Mouse (Mus musculus) limb, embryonic 11.5 days (tissue): ENCODE data around the gene Creb3l4. TPM values are rescaled to one million over a fixed set of nuclear protein-coding genes. Genes with fewer than 3 reads are reported as not detected.

ENCODE experiments used
- ATAC-seq: fragments of 200-750 bp; cut with Nextera tagmentation; 2 replicates; pipeline ENCODE4 v1.8.0; 2017; ENCODE audit warnings: low read depth; ENCODE audit not compliant: insufficient number of reproducible peaks, low FRiP score, low TSS enrichment
- DNase-seq: peaks from one replicate; pipeline ENCODE4 v3.0.0-alpha.2; 2015; ENCODE audit warnings: low spot score
- H3K27ac ChIP-seq: fragments of 300-500 bp; sonication (generic); replicated peaks from 2 replicates; pipeline ENCODE4 v1.5.1; 2014; ENCODE audit warnings: low read depth, mild to moderate bottlenecking, low read length
- H3K27me3 ChIP-seq: fragments of 300-500 bp; sonication (generic); 2 replicates; pipeline ENCODE4 v1.6.1; 2014; ENCODE audit warnings: mild to moderate bottlenecking, low read length, mixed read lengths; ENCODE audit not compliant: control insufficient read depth, insufficient read depth
- H3K36me3 ChIP-seq: fragments of 300-500 bp; sonication (generic); 2 replicates; pipeline ENCODE4 v1.6.1; 2014; ENCODE audit warnings: mild to moderate bottlenecking, low read length, moderate library complexity, mixed read lengths; ENCODE audit not compliant: control insufficient read depth, insufficient read depth
- H3K4me1 ChIP-seq: fragments of 300-500 bp; sonication (generic); 2 replicates; pipeline ENCODE4 v1.6.1; 2014; ENCODE audit warnings: low read length, mixed read lengths; ENCODE audit not compliant: control insufficient read depth, insufficient read depth
- H3K4me2 ChIP-seq: fragments of 300-500 bp; sonication (generic); 2 replicates; pipeline ENCODE4 v1.6.1; 2014; ENCODE audit warnings: low read depth, mild to moderate bottlenecking, moderate library complexity; ENCODE audit not compliant: severe bottlenecking
- H3K4me3 ChIP-seq: fragments of 300-500 bp; sonication (generic); 2 replicates; pipeline ENCODE4 v1.5.1; 2014; ENCODE audit warnings: low read depth, low read length
- H3K9ac ChIP-seq: fragments of 300-500 bp; sonication (generic); 2 replicates; pipeline ENCODE4 v1.6.1; 2014; ENCODE audit warnings: mild to moderate bottlenecking, low read length
- H3K9me3 ChIP-seq: fragments of 300-500 bp; sonication (generic); 2 replicates; pipeline ENCODE4 v1.6.1; 2016; ENCODE audit warnings: low read length; ENCODE audit not compliant: control insufficient read depth
- WGBS: fragments of 180-500 bp; shearing (Covaris S2); extraction: QIAGEN DNeasy Blood & Tissue Kit; methylation state at CpG from one replicate; pipeline ENCODE4 v1.1.7; 2014; 5-methylcytosine and 5-hydroxymethylcytosine counted together
- polyA plus RNA-seq: library from polyadenylated mRNA; unstranded; fragments of >200 nt; fragmentation: Nextera tagmentation; extraction: Ambion mirVana; gene quantifications from 2 replicates; pipeline ENCODE4 v1.2.1, GENCODE M21; 2014

The Creb3l4 gene
- polyA plus RNA-seq, 1 experiment from 2014 or later = 11.0 TPM

DNA sequence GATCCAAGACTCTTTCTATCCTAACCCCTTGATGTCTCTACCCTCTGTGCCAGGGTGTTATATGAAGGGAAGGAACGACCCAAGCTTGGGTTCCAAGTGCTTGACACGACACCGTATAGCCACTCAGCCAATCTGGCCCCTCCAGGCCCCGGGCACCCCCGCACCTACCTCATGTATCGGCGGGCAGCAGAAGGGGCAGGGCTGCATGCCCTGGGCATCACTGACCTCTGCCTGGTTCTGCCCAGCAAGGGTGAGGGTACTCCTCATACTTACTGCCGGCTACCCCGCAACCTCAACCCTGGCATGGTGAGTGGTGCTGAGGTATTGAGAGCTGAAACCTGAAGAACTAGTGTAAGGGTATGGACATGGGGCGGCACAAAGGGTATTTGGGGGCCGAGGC is 24.9 kb upstream of the Creb3l4 start:
- ATAC-seq (no peak), DNase-seq (no peak)
- Histone ChIP-seq H3K36me3 (peaks cover 3% of the 10 kb centered on the region; the same call in 1 of the 2 replicates), H3K4me1 (0 out of 2 replicates have a peak, but pooled peaks cover 8% of the 10 kb centered on the region), H3K27me3 (no peaks in the 10 kb centered on the region), H3K4me3 (no peak overlapping the region), H3K4me2 (no peak overlapping the region), H3K27ac (no peak overlapping the region), H3K9me3 (no peaks in the 10 kb centered on the region), H3K9ac (no peak overlapping the region)
- WGBS = 98% methylated on average over 11 of the region's 11 CpGs

DNA sequence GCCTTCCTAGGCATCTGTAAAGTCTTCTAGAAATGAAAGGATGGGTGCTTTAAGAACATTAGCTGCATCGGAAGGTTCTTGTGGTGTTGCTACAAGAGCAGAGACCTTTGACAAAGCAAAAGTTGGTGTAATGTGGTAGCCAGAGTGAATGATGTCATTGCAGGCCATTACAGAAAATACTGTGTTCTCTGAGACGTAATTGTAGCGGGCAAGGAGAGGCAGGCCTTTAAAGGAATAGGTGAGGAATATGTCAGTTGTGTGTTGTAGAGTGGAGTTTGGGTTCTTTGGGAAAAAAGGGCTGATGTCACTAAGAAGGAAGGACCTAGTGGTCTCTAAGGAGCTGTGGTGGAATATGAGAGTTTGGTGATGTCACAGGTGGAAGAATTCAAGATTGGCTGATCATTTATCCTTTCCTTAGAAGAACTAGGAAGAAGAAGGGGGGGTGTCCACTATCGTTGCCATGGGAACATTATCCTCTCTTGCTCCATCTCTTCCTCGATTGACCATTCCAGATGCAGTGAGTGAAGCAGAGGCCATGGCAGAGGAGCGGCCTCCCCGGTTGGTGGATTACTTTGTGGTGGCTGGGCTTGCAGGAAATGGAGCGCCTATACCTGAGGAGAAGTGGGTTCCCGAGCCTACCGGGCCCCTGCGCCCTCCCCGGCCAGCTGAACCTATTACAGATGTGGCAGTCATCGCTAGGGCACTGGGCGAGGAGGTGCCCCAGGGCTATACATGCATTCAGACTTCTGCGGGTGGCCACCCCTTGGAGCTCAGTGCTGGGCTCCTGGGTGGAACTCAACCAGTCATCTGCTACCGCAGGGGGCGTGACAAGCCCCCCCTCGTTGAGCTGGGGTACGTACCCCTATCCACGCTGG is 23.8 kb upstream of the Creb3l4 start:
- ATAC-seq = no peak
- no peak for DNase-seq
- no peak overlapping the region for H3K27ac ChIP-seq
- H3K9me3 ChIP-seq = no peaks in the 10 kb centered on the region
- H3K4me3 ChIP-seq = no peak overlapping the region
- no peaks in the 10 kb centered on the region for H3K27me3 ChIP-seq
- H3K9ac ChIP-seq = no peak overlapping the region
- 0 out of 2 replicates have a peak, but pooled peaks cover 8% of the 10 kb centered on the region for H3K4me1 ChIP-seq
- peak overlapping the region; percentile 71; the same call in 1 of the 2 replicates for H3K4me2 ChIP-seq
- WGBS = 95% methylated on average over 20 of the region's 20 CpGs
- H3K36me3 ChIP-seq = peaks cover 5% of the 10 kb centered on the region

DNA sequence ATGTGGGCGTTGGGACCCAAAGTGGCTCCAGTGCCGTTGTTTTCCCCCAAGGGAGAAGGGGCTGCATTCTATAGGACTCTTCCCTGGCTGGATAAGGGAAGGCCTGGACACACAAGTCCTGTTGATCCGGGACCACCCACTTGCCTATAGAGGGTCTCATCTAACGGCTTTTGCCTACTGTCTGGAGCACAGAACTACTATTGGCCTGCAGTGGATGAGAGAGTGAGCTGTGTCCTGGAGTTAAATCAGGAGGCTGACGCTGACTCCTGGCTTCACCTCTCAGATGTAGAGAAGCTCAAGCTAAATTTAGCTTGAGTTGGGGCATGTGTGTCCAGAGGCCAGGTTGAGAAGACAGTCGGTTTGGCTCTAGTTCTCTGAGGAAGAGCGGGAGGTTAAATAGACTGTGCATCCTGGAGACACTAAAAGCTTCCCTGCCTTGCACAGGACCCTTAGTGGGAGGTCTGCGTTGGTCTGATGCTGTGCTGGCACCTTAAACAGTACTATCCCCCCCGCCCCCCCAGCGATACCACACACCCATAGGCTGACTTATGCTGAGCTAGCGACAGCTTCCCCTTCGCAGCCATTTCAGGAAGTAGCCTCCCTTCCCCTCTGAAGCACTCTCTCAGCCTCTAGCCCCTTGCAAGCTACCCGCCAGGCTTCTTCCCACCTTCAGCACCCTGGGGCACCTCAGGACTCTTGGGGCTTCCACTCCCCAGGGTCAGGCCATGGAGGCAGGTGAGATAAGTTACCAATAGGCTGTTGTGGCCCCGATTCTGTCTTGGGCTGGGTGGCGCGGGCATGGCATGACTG is 22.8 kb upstream of the Creb3l4 start:
- 25% methylated on average over 16 of the region's 16 CpGs for WGBS
- Histone ChIP-seq H3K9me3 (no peaks in the 10 kb centered on the region), H3K4me3 (peak overlapping the region; percentile 87), H3K36me3 (peaks cover 5% of the 10 kb centered on the region), H3K27me3 (no peaks in the 10 kb centered on the region), H3K4me1 (0 out of 2 replicates have a peak, but pooled peaks cover 8% of the 10 kb centered on the region), H3K4me2 (peak overlapping the region; percentile 71), H3K27ac (peak overlapping the region; percentile 94), H3K9ac (peak overlapping the region; percentile 94)
- DNase-seq (no peak), ATAC-seq (peak; percentile 35; the same call in 1 of the 2 replicates)

DNA sequence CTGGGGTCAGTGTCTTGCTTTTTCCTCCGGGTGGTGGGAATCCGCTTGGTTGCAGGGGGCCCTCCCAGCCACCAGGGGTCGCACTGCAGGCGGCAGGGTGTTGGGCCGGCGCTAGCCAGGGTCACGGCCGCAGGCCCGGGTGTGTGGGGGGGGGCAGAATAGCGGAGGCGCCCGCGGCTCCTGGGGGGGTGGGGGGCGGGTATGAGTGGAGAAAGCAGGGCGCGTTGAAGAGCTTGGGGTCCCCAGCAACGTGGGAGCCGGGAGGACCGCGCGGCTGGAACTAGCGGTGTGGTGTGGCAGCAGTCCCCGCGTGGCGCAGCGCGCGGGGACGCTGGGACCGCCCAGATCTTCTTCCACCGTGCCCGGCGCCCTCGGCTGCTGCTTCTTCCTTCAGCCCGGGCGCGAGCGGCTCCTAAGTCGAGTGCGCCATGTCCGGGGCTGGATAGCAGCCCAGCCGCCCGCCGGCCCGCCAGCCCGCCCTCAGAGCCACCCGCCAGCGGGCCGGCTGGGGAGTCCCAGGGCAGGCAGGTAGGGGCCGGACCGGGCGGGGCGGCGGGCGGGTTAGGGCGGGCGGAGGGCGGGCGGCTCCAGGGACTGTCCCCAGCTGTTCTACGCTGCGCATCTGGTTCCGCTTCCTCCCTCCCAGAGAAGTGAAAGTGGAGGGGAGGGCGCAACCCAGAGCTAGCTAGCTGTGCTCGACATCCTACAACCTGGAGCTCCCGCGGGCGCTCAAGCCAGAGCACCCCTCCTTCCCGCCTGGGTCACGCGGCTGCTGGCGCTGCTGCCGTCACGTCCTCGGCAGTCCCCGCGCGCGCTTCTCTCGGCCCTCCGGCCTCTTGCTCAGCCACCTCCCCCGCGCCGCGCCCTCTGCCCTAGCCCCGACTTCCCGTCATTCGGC is 22.0 kb upstream of the Creb3l4 start, which contains the start of gene Dennd4b:
Gene Dennd4b (plus strand): TSS at position 152 of the 898 bp plus-strand sequence.
- peak within 1 kb of the TSS; percentile 87 for H3K4me3 ChIP-seq
- 0 out of 2 replicates have a peak, but pooled peaks cover 8% of the 10 kb centered on the region for H3K4me1 ChIP-seq
- H3K36me3 ChIP-seq = peaks cover 5% of the 10 kb centered on the region
- H3K9me3 ChIP-seq = no peaks in the 10 kb centered on the region
- under 1% methylated on average over 63 of the region's 87 CpGs for WGBS
- H3K27ac ChIP-seq = peak within 1 kb of the TSS; percentile 94
- no peaks in the 10 kb centered on the region for H3K27me3 ChIP-seq
- DNase-seq (peak; percentile 95), ATAC-seq (peak; percentile 85)
- H3K4me2 ChIP-seq = peak within 1 kb of the TSS; percentile 71
- peak within 1 kb of the TSS; percentile 94 for H3K9ac ChIP-seq

DNA sequence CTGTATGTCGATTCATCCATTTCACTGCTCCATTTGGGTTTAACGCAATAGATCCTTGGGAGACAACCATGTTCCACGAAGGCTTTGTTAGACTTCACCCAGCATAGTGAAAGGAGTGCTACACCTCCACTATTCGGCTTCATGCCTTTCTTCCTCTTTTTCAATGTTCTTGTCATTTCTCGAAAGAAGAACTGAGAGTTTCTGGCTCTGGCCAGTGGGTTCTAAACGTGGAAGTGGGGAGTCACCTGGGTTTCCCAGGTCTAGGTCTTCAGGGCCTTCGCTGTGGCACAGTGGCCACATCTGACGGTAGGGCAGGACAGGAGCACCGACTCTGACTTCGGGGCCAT is 21.3 kb upstream of the Creb3l4 start:
- Histone ChIP-seq H3K9ac (no peak overlapping the region; the same call in 1 of the 2 replicates), H3K4me1 (0 out of 2 replicates have a peak, but pooled peaks cover 8% of the 10 kb centered on the region), H3K4me2 (peak overlapping the region; percentile 71), H3K36me3 (peaks cover 8% of the 10 kb centered on the region), H3K27me3 (no peaks in the 10 kb centered on the region), H3K27ac (peak overlapping the region; percentile 94; the same call in 1 of the 2 replicates), H3K9me3 (no peaks in the 10 kb centered on the region), H3K4me3 (peak overlapping the region; percentile 87)
- ATAC-seq (no peak), DNase-seq (no peak)
- 37% methylated on average over 10 of the region's 10 CpGs for WGBS

DNA sequence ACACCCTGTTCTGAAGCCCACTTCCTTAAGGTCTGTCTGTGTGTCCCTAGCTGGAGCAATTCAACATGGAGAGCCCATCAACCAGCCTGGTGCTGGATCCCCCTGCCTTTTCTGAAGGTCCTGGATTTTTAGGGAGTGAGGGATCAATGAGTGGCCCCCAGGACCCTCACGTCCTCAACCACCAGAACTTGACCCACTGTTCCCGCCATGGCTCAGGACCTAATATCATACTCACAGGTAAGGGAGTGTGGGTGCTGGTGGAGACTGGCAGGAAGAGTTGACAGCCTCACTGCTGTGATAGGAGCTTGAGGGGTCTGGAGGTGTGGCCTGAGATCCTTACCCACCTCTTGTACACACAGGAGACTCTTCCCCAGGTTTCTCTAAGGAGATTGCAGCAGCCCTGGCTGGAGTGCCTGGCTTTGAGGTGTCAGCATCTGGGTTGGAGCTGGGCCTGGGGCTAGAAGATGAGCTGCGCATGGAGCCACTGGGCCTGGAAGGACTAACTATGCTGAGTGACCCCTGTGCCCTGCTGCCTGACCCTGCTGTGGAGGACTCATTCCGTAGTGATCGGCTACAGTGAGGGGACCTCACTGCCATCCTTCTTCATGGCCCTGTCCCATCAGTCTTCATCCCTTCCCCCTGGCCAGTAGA is 19.9 kb upstream of the Creb3l4 start:
- Histone ChIP-seq H3K27me3 (no peaks in the 10 kb centered on the region), H3K27ac (no peak overlapping the region), H3K36me3 (peaks cover 10% of the 10 kb centered on the region), H3K9me3 (no peaks in the 10 kb centered on the region), H3K9ac (no peak overlapping the region), H3K4me1 (0 out of 2 replicates have a peak, but pooled peaks cover 8% of the 10 kb centered on the region), H3K4me2 (no peak overlapping the region), H3K4me3 (no peak overlapping the region)
- over 99% methylated on average over 5 of the region's 5 CpGs for WGBS
- no peak for DNase-seq
- no peak for ATAC-seq

DNA sequence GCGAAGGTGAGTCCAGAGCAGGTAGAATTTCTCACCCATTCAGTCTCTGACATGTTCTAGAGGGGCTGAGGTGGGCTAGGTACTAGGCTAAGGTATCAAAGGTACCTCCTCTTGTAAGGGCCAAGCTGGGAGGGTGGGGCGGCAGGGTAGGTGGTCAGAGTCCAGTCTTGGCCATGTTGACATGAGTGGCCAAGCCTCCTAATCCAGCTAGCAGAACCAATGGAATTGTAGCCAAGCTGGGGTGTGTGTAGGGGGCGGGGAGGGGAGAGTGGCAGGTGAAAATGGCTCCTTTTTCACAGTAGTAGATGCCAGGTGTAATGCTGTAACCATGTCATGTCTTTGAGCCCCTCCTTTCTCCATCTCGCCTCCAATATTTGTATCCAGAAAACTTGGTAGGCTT is 15.2 kb upstream of the Creb3l4 start:
- Histone ChIP-seq H3K4me1 (no peaks in the 10 kb centered on the region), H3K4me2 (no peak overlapping the region), H3K9ac (no peak overlapping the region), H3K4me3 (no peak overlapping the region), H3K9me3 (no peaks in the 10 kb centered on the region), H3K27me3 (no peaks in the 10 kb centered on the region), H3K36me3 (peaks cover 8% of the 10 kb centered on the region), H3K27ac (no peak overlapping the region)
- DNase-seq = no peak
- ATAC-seq = no peak
- WGBS = 94% methylated on average over 4 of the region's 4 CpGs
